ENCODE assay signal across 8 mouse cellular contexts in the genomic region with DNA sequence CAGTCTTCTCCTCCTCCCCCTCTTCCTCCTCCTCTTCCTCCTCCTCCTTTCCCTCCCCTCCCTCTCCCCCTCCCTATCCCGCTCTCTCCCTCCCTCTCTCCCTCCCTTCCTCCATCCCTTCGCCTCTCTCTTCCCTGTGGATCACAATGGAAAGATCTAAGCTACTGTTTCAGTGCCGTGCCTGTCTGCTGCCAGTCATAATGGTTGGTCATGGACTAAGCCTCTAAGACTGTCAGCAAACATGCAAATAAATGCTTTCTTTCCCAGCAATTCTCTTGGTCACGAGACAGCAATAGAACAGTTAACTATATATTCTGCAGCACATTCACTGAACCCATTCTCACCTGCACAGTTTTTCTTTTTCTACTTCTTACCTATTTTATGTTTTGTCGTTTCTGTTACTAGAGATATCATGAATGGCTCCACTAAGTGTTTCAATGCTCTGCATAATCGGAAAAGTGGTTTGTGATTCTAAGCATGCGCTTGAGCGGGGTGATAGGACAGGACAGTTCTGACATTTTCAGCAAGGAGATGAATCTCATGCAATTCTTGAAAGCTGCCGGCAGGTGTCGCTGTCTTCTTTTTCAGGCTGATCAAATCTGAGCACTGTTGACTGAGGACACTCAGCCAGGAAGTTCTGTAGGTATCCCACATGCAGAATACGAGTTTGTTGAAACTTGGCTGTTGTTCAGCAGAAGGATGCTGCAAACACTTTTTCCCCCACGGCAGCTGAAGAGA. TPM values are rescaled to one million over a fixed set of nuclear protein-coding genes. Genes with fewer than 3 reads are reported as not detected.
A peak's percentile ranks its signal among the peaks of the same experiment; 100 is the strongest.
DNase-seq lines count a peak whose midpoint lies in the region; ATAC-seq and TF ChIP-seq lines count a peak whose summit lies in the region.
"Had no signal": no experiment of that assay in that cellular context is flagged by ENCODE, and none has a peak within 500 bp of the region (broad histone marks: within the 10 kb centered on the region; RNA-seq: fewer than 3 reads in every experiment).

No protein-coding gene starts in this region.

- no peaks in the 10 kb centered on the region for H3K79me2 ChIP-seq in heart, adult 2 months (replicated peaks; ENCODE audit: control insufficient read depth, insufficient read depth, low read length)

- TF ChIP-seq CTCF in E14TG2a.4 (conservative IDR thresholded peaks at IDR 0.05; ENCODE audit: low read length): peak; percentile 73
- peak; percentile 93 for TF ChIP-seq CTCF in heart, adult 2 months (IDR thresholded peaks at IDR 0.05)

- peaks cover 3% of the 10 kb centered on the region; the same call in 1 of the 2 replicates for H3K9me3 ChIP-seq in E14TG2a.4 (ENCODE audit: low read length)
- H3K9me3 ChIP-seq: limb, embryonic 15.5 days had no signal

- H3K27me3 ChIP-seq in E14TG2a.4 (ENCODE audit: insufficient read depth, low read length): no peaks in the 10 kb centered on the region
- no peaks in the 10 kb centered on the region for H3K27me3 ChIP-seq in heart, adult 2 months (ENCODE audit: control insufficient read depth, insufficient read depth, low read length)
- H3K27me3 ChIP-seq: limb, embryonic 15.5 days had no signal

- no peak for TF ChIP-seq POLR2A in heart, adult 2 months (IDR thresholded peaks at IDR 0.05; ENCODE audit: insufficient read depth, low read depth, low read length)

- peak; percentile 90 for DNase-seq in embryo, embryonic 10 days (ENCODE audit: low spot score)
- DNase-seq in heart, adult 2 months: peak; percentile 41 to 70
- peak; percentile 21 to 47 for DNase-seq in kidney, adult 8-10 months
- DNase-seq in lung, postnatal 10 days: peak; percentile 69
- peak; percentile 84 for DNase-seq in retina, postnatal 1 day

- peak; percentile 60; the same call in 1 of the 2 replicates for TF ChIP-seq EP300 in heart, adult 2 months (IDR thresholded peaks at IDR 0.05; ENCODE audit: insufficient read depth, low read depth, low read length)

- intact Hi-C loops in heart, adult 2 months (cut with DNase I): loop anchor here (1.0 to 2.0 kb wide), 4 partner anchors 20 to 167 kb away; no protein-coding TSS in a partner anchor

- H3K4me1 ChIP-seq in E14TG2a.4 (replicated peaks; ENCODE audit: low read depth, low read length): no peaks in the 10 kb centered on the region
- H3K4me1 ChIP-seq in heart, adult 2 months (ENCODE audit: control insufficient read depth, insufficient read depth, low read length): no peaks in the 10 kb centered on the region
- H3K4me1 ChIP-seq: limb, embryonic 15.5 days had no signal

- 13% methylated on average over 11 of the region's 12 CpGs for WGBS in heart, adult 2 months

- ATAC-seq in activated CD4-positive, CD25-positive, alpha-beta regulatory T cell, adult 4 months: peak; percentile 89

- H3K27ac ChIP-seq in heart, adult 2 months: no peak overlapping the region
- H3K27ac ChIP-seq: limb, embryonic 15.5 days had no signal

- no peak overlapping the region for H3K4me3 ChIP-seq in E14TG2a.4 (replicated peaks; ENCODE audit: low read length)
- no peak overlapping the region for H3K4me3 ChIP-seq in heart, adult 2 months
- H3K4me3 ChIP-seq: limb, embryonic 15.5 days had no signal

- no peak overlapping the region for H3K9ac ChIP-seq in heart, adult 2 months (ENCODE audit: low read depth, low read length)
- H3K9ac ChIP-seq: limb, embryonic 15.5 days had no signal

- H3K36me3 ChIP-seq in E14TG2a.4 (ENCODE audit: insufficient read depth, low read length): no peaks in the 10 kb centered on the region
- H3K36me3 ChIP-seq in heart, adult 2 months (ENCODE audit: control insufficient read depth, insufficient read depth, low read length): no peaks in the 10 kb centered on the region
- H3K36me3 ChIP-seq: limb, embryonic 15.5 days had no signal

RNA-seq across cellular contexts. Expression of gene St7, which starts 17.5 kb away (rescaled TPM):
- polyA plus RNA-seq in activated CD4-positive, CD25-positive, alpha-beta regulatory T cell, adult 4 months (2017; shearing (Covaris generic)): 1 to 10 TPM; 4.2 to 4.6 TPM
- total RNA-seq in heart, adult 2 months (2021): 10 to 100 TPM; 16.9 to 19.5 TPM
- 12.0 and 18.3 TPM in 2 replicates for polyA plus RNA-seq in heart, adult 2 months (2012; rRNA removed)

RNA-seq across cellular contexts. Expression of gene Capza2, which starts 39.2 kb away (rescaled TPM):
- polyA plus RNA-seq in activated CD4-positive, CD25-positive, alpha-beta regulatory T cell, adult 4 months (2017; shearing (Covaris generic)): 100 to 1,000 TPM; 350 to 408 TPM
- total RNA-seq in heart, adult 2 months (2021): 100 to 1,000 TPM; 130 to 147 TPM
- polyA plus RNA-seq in heart, adult 2 months (2012; rRNA removed): 26.9 and 64.1 TPM in 2 replicates

Comparison
In these comparisons a context has a peak if more than half of its experiments do, and no peak if none do; other contexts are left out.
1. DNase-seq: peak in every context shown above with its lines; median percentile 90 in embryo, embryonic 10 days; 84 in retina, postnatal 1 day; 69 in lung, postnatal 10 days; 56 in heart, adult 2 months; 34 in kidney, adult 8-10 months.